Mouse (Mus musculus) myocyte (in vitro differentiated cells): ENCODE measurements around the gene Gm49027. TPM values are rescaled to one million over a fixed set of nuclear protein-coding genes. Genes with fewer than 3 reads are reported as not detected.

Source experiments
- H3K27me3 ChIP-seq: one replicate; pipeline ENCODE4 v1.6.1; 2011; ENCODE audit not compliant: control insufficient read depth, insufficient read depth, insufficient read length
- H3K36me3 ChIP-seq: one replicate; pipeline ENCODE4 v1.6.1; 2011; ENCODE audit not compliant: control insufficient read depth, insufficient read depth
- H3K4me2 ChIP-seq: one replicate; pipeline ENCODE4 v1.6.1; 2011; ENCODE audit warnings: low read depth, control low read depth
- H3K4me3 ChIP-seq: one replicate; pipeline ENCODE4 v1.5.1; 2011; ENCODE audit warnings: mild to moderate bottlenecking, control low read depth, moderate library complexity
- H3K79me2 ChIP-seq: one replicate; pipeline ENCODE4 v1.6.1; 2011; ENCODE audit not compliant: control insufficient read depth, insufficient read depth
- H3ac ChIP-seq: one replicate; pipeline ENCODE4 v1.6.1; 2011; ENCODE audit not compliant: control insufficient read depth, insufficient read length
- CEBPB ChIP-seq: IDR thresholded peaks from 2 replicates; pipeline ENCODE4 v1.6.1; 2011; ENCODE audit warnings: mild to moderate bottlenecking, moderate library complexity; ENCODE audit not compliant: poor library complexity, insufficient read depth, severe bottlenecking
- E2F4 ChIP-seq: IDR thresholded peaks from one replicate; pipeline ENCODE4 v1.6.1; 2011; ENCODE audit warnings: mild to moderate bottlenecking, control low read depth, moderate library complexity; ENCODE audit not compliant: insufficient read depth
- MAX ChIP-seq: IDR thresholded peaks from one replicate; pipeline ENCODE4 v1.6.1; 2011; ENCODE audit warnings: low read depth, mild to moderate bottlenecking, control low read depth
- MYOD1 ChIP-seq, 3 experiments: IDR thresholded peaks; one replicate each; pipeline ENCODE4 v1.6.1; 2011; ENCODE audit warnings: control low read depth in 2 of 3, low read depth in 2 of 3, mild to moderate bottlenecking in 2 of 3, moderate library complexity in 1 of 3; ENCODE audit not compliant: insufficient read length in 2 of 3, control insufficient read depth in 1 of 3
- MYOG ChIP-seq, 3 experiments: IDR thresholded peaks; one replicate each; pipeline ENCODE4 v1.6.1; 2011; ENCODE audit warnings: control low read depth in 2 of 3, low read depth in 2 of 3, mild to moderate bottlenecking in 2 of 3; ENCODE audit not compliant: insufficient read length in 2 of 3, control insufficient read depth in 1 of 3, insufficient read depth in 1 of 3
- POLR2A ChIP-seq: IDR thresholded peaks from one replicate; pipeline ENCODE4 v1.6.1; 2011; ENCODE audit warnings: low read depth, mild to moderate bottlenecking, control low read depth, moderate library complexity; ENCODE audit not compliant: insufficient read length
- POLR2AphosphoS2 ChIP-seq: IDR thresholded peaks from one replicate; pipeline ENCODE4 v1.6.1; 2011; ENCODE audit warnings: low read depth, control low read depth; ENCODE audit not compliant: insufficient read length
- REST ChIP-seq: IDR thresholded peaks from one replicate; pipeline ENCODE4 v1.6.1; 2011; ENCODE audit warnings: mild to moderate bottlenecking, control low read depth, moderate library complexity; ENCODE audit not compliant: insufficient read depth, insufficient read length
- SRF ChIP-seq: IDR thresholded peaks from one replicate; pipeline ENCODE4 v1.6.1; 2011; ENCODE audit warnings: low read depth; ENCODE audit not compliant: control insufficient read depth, insufficient read length
- TCF12 ChIP-seq: IDR thresholded peaks from one replicate; pipeline ENCODE4 v1.6.1; 2011; ENCODE audit warnings: mild to moderate bottlenecking, control low read depth; ENCODE audit not compliant: poor library complexity, insufficient read depth, severe bottlenecking
- TCF3 ChIP-seq: IDR thresholded peaks from one replicate; pipeline ENCODE4 v1.6.1; 2011; ENCODE audit warnings: low read depth, control low read depth; ENCODE audit not compliant: insufficient read length
- USF1 ChIP-seq: IDR thresholded peaks from one replicate; pipeline ENCODE4 v1.6.1; 2011; ENCODE audit warnings: low read depth, mild to moderate bottlenecking, control low read depth, moderate library complexity
- polyA plus RNA-seq: library from polyadenylated mRNA; unstranded; fragments of >200 nt; fragmentation: generic; extraction: Trizol; gene quantifications from one replicate; pipeline ENCODE4 v1.2.1, GENCODE M21; 2012; ENCODE audit warnings: missing spikeins

The Gm49027 gene
- polyA plus RNA-seq, 1 experiment = not detected

GRCm38 (mm10) chr5:123508921-123509320, 16.4 kb downstream of the Gm49027 start:
- Histone ChIP-seq H3K4me3 (peak overlapping the region; percentile 12), H3K79me2 (no peaks in the 10 kb centered on the region), H3ac (no peak overlapping the region), H3K27me3 (peaks cover 4% of the 10 kb centered on the region), H3K36me3 (no peaks in the 10 kb centered on the region), H3K4me2 (peak overlapping the region; percentile 77)
- TF ChIP-seq MYOD1 (IDR thresholded peaks at IDR 0.05; ENCODE audit: control insufficient read depth in 1 of 3, insufficient read length in 2 of 3, low read depth in 2 of 3) (no peak), SRF (no peak), E2F4 (no peak), TCF3 (no peak)

DNA sequence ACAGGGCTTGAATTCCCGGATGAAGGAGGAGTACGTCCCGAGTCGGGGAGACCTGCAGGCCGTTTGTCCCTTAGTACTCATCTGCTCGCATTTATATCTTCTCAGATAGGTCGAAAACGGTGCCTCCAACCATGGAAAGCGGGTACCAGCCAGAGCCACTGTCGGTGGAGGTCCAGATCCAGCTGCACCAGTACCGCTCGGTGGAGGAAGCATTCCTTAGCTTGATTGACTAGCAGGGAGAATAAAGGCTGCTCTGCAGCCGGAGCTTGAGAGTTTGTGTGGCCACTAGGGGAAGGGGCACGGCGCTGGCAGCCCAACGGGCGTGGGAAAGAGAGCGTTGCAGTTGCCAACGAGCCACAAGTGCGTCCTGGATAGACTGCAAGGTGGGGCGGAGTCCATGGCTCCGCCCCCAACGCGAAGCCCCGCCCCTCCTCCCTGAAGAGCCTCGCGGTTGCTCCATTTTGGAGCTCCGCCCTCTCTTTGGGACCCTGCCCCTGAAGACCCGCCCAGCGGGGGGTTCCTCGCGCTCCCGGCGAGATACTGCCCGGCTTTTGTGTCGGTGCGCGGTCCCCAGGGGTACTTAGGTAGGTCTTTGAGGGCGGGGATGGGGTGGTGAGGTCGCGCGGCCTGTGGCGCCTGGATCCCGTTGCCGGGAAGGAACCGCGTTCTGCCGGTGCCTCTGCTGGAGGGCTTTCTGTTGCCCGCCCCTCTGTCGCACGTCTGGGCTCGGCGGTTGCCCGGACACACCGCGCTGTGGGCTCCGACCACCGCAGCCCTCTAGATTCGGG, 17.2 kb downstream of the Gm49027 start:
- Histone ChIP-seq H3K36me3 (no peaks in the 10 kb centered on the region), H3K79me2 (no peaks in the 10 kb centered on the region), H3ac (no peak overlapping the region), H3K4me3 (peak overlapping the region; percentile 12), H3K4me2 (peak overlapping the region; percentile 77), H3K27me3 (peaks cover 4% of the 10 kb centered on the region)
- no peak for TF ChIP-seq USF1
- no peak for TF ChIP-seq MYOD1 (IDR thresholded peaks at IDR 0.05; ENCODE audit: control insufficient read depth in 1 of 3, insufficient read length in 2 of 3, low read depth in 2 of 3)

GRCm38 (mm10) chr5:123501973-123502372, 23.3 kb downstream of the Gm49027 start:
- H3K4me2 ChIP-seq = no peak overlapping the region
- H3K79me2 ChIP-seq = no peaks in the 10 kb centered on the region
- no peak overlapping the region for H3ac ChIP-seq
- TF ChIP-seq SRF = no peak
- no peak for TF ChIP-seq CEBPB
- no peak for TF ChIP-seq TCF12
- TF ChIP-seq MYOD1 (IDR thresholded peaks at IDR 0.05; ENCODE audit: control insufficient read depth in 1 of 3, insufficient read length in 2 of 3, low read depth in 2 of 3) = no peak
- no peak for TF ChIP-seq TCF3
- no peak for TF ChIP-seq POLR2AphosphoS2
- TF ChIP-seq MAX = no peak
- TF ChIP-seq E2F4 = no peak
- no peak for TF ChIP-seq REST
- no peak for TF ChIP-seq MYOG (IDR thresholded peaks at IDR 0.05; ENCODE audit: control insufficient read depth in 1 of 3, insufficient read depth in 1 of 3, insufficient read length in 2 of 3, low read depth in 2 of 3)
- no peak for TF ChIP-seq POLR2A
- TF ChIP-seq USF1 = no peak
- H3K27me3 ChIP-seq = peaks cover 4% of the 10 kb centered on the region
- no peaks in the 10 kb centered on the region for H3K36me3 ChIP-seq
- H3K4me3 ChIP-seq = no peak overlapping the region

DNA sequence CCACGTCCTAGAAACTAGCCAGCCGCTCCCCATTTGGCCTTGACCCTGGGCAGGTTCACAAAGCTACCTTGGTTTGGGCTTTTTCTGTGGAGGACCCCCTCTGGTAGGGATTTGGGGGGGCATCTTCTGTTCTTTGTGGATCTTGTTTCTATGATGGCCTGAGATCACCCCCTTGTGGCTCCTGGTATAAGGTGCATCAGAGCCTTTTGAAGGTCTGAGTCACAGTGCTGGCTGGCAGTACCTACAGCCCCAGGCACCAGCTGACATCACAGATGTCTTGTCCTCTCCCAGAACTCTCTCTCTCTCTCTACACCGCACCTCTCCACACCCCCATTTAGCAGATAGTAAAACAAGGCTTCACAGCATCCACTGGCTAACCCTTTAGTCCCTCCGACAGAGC, 25.6 kb downstream of the Gm49027 start:
- no peaks in the 10 kb centered on the region for H3K36me3 ChIP-seq
- peaks cover 5% of the 10 kb centered on the region for H3K27me3 ChIP-seq
- no peaks in the 10 kb centered on the region for H3K79me2 ChIP-seq
- TF ChIP-seq POLR2A = no peak
- TF ChIP-seq SRF = no peak
- no peak for TF ChIP-seq CEBPB
- TF ChIP-seq MAX = no peak
- no peak for TF ChIP-seq MYOD1 (IDR thresholded peaks at IDR 0.05; ENCODE audit: control insufficient read depth in 1 of 3, insufficient read length in 2 of 3, low read depth in 2 of 3)
- TF ChIP-seq MYOG (IDR thresholded peaks at IDR 0.05; ENCODE audit: control insufficient read depth in 1 of 3, insufficient read depth in 1 of 3, insufficient read length in 2 of 3, low read depth in 2 of 3) = no peak
- no peak for TF ChIP-seq POLR2AphosphoS2
- TF ChIP-seq TCF12 = no peak
- no peak for TF ChIP-seq USF1
- no peak for TF ChIP-seq REST
- no peak for TF ChIP-seq TCF3
- TF ChIP-seq E2F4 = no peak
- no peak overlapping the region for H3K4me2 ChIP-seq
- no peak overlapping the region for H3K4me3 ChIP-seq
- no peak overlapping the region for H3ac ChIP-seq

- no peaks in the 10 kb centered on the region for H3K79me2 ChIP-seq
- no peak overlapping the region for H3ac ChIP-seq
- no peak overlapping the region for H3K4me2 ChIP-seq
- H3K36me3 ChIP-seq = no peaks in the 10 kb centered on the region
- no peak overlapping the region for H3K4me3 ChIP-seq
- H3K27me3 ChIP-seq = peaks cover 34% of the 10 kb centered on the region
- no peak for TF ChIP-seq TCF12
- TF ChIP-seq E2F4 = no peak
- no peak for TF ChIP-seq USF1
- no peak for TF ChIP-seq MYOG (IDR thresholded peaks at IDR 0.05; ENCODE audit: control insufficient read depth in 1 of 3, insufficient read depth in 1 of 3, insufficient read length in 2 of 3, low read depth in 2 of 3)
- no peak for TF ChIP-seq TCF3
- no peak for TF ChIP-seq SRF
- TF ChIP-seq MAX = no peak
- no peak for TF ChIP-seq POLR2A
- TF ChIP-seq CEBPB = no peak
- TF ChIP-seq REST = no peak
- TF ChIP-seq MYOD1 (IDR thresholded peaks at IDR 0.05; ENCODE audit: control insufficient read depth in 1 of 3, insufficient read length in 2 of 3, low read depth in 2 of 3) = no peak
- no peak for TF ChIP-seq POLR2AphosphoS2
Observed at GRCm38 (mm10) chr5:123489935-123490334, 35.4 kb downstream of the Gm49027 start.
